Mouse (Mus musculus) midbrain, embryonic 12.5 days (tissue): ENCODE measurements around the gene Aldh3b2. TPM values are rescaled to one million over a fixed set of nuclear protein-coding genes. Genes with fewer than 3 reads are reported as not detected.
A peak's percentile ranks its signal among the peaks of the same experiment; 100 is the strongest.

ENCODE experiments used
- ATAC-seq: fragments of 200-750 bp; cut with Nextera tagmentation; 2 replicates; pipeline ENCODE4 v1.8.0; 2017; ENCODE audit warnings: low read depth, moderate TSS enrichment, moderate library complexity; ENCODE audit not compliant: low FRiP score
- H3K27ac ChIP-seq: fragments of 300-500 bp; sonication (generic); replicated peaks from 2 replicates; pipeline ENCODE4 v1.5.1; 2016; ENCODE audit warnings: mild to moderate bottlenecking
- H3K27me3 ChIP-seq: fragments of 300-500 bp; sonication (generic); 2 replicates; pipeline ENCODE4 v1.6.1; 2016; ENCODE audit warnings: mild to moderate bottlenecking
- H3K36me3 ChIP-seq: fragments of 300-500 bp; sonication (generic); 2 replicates; pipeline ENCODE4 v1.6.1; 2016
- H3K4me1 ChIP-seq: fragments of 300-500 bp; sonication (generic); 2 replicates; pipeline ENCODE4 v1.6.1; 2016
- H3K4me2 ChIP-seq: fragments of 300-500 bp; sonication (generic); replicated peaks from 2 replicates; pipeline ENCODE4 v1.6.1; 2016; ENCODE audit warnings: mild to moderate bottlenecking, moderate library complexity
- H3K4me3 ChIP-seq: fragments of 300-500 bp; sonication (generic); 2 replicates; pipeline ENCODE4 v1.5.1; 2016; ENCODE audit warnings: mild to moderate bottlenecking
- H3K9ac ChIP-seq: fragments of 300-500 bp; sonication (generic); replicated peaks from 2 replicates; pipeline ENCODE4 v1.6.1; 2016; ENCODE audit warnings: mild to moderate bottlenecking, moderate library complexity
- H3K9me3 ChIP-seq: fragments of 300-500 bp; sonication (generic); 2 replicates; pipeline ENCODE4 v1.6.1; 2016; ENCODE audit warnings: mild to moderate bottlenecking
- WGBS: fragments of 180-500 bp; shearing (Covaris S2); methylation state at CpG from one replicate; pipeline ENCODE4 v1.1.7; 2016; 5-methylcytosine and 5-hydroxymethylcytosine counted together
- polyA plus RNA-seq: library from polyadenylated mRNA; unstranded; fragments of >200 nt; fragmentation: Nextera tagmentation; extraction: Ambion mirVana; gene quantifications from 2 replicates; pipeline ENCODE4 v1.2.1, GENCODE M21; 2016

Gene Aldh3b2
- polyA plus RNA-seq, 1 experiment from 2014 or later = 1.0 TPM

DNA sequence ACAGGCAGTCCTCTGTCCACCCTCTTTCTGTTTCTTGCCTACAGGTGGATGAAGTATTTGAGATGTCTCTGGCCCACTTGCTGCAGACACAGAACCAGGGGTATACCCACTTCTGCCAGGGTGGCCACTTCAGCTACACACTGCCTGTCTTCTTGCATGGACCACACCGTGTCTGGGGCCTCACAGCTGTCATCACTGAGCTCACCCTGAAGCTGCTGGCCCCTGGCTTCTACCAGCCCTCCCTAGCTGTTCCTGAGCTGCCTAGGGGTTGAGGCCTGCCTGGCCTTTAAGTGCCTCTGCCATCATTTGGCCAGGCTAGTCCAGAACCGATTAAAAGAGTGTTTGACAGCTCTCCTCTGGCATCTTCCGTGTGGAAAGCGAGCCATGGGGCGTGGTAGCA is 29.6 kb downstream of the Aldh3b2 start:
- Histone ChIP-seq H3K9me3 (no peaks in the 10 kb centered on the region), H3K9ac (peak overlapping the region; percentile 84; the same call in 1 of the 2 replicates), H3K36me3 (peaks cover 17% of the 10 kb centered on the region), H3K4me2 (no peak overlapping the region; the same call in 1 of the 2 replicates), H3K27ac (no peak overlapping the region), H3K4me1 (peaks cover 15% of the 10 kb centered on the region), H3K4me3 (no peak overlapping the region), H3K27me3 (peaks cover 16% of the 10 kb centered on the region; the same call in 1 of the 2 replicates)
- WGBS = 94% methylated on average over 5 of the region's 5 CpGs
- no peak for ATAC-seq

- no peak within 1 kb of the TSS for H3K9ac ChIP-seq
- 81% methylated on average over 1 of the region's 1 CpGs for WGBS
- H3K27me3 ChIP-seq = peaks cover 16% of the 10 kb centered on the region; the same call in 1 of the 2 replicates
- H3K4me3 ChIP-seq = no peak within 1 kb of the TSS
- no peak within 1 kb of the TSS for H3K4me2 ChIP-seq
- no peak for ATAC-seq
- H3K4me1 ChIP-seq = peaks cover 15% of the 10 kb centered on the region
- no peaks in the 10 kb centered on the region for H3K9me3 ChIP-seq
- H3K27ac ChIP-seq = no peak within 1 kb of the TSS
- H3K36me3 ChIP-seq = peaks cover 30% of the 10 kb centered on the region
Observed at GRCm38 (mm10) chr19:4003112-4003511, 31.0 kb downstream of the Aldh3b2 start, which contains the start of gene Doc2g. TSS of gene Doc2g (plus strand) at chr19:4003313.

DNA sequence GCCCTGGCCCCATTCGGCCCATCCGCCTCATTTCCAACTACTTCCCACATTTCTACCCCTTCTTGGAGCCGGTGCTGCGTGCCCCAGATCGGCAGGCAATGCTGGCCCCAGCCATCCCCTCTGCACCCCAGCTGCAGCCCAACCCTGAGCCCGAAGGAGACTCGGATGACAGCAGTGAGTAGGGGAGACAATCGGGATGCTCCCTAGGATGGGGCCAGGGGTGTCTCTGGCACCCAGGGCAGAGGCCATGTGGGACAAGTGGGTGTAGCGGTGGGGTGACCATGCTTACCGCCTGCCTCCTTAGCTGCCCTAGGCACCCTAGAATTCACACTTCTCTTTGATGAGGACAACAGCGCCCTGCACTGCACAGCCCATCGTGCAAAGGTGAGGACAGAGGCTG is 31.5 kb downstream of the Aldh3b2 start:
- H3K4me1 ChIP-seq = peaks cover 15% of the 10 kb centered on the region
- peaks cover 16% of the 10 kb centered on the region; the same call in 1 of the 2 replicates for H3K27me3 ChIP-seq
- no peak overlapping the region for H3K4me3 ChIP-seq
- H3K9me3 ChIP-seq = no peaks in the 10 kb centered on the region
- 84% methylated on average over 12 of the region's 12 CpGs for whole genome bisulfite sequencing
- H3K27ac ChIP-seq = no peak overlapping the region
- no peak for ATAC-seq
- peaks cover 36% of the 10 kb centered on the region for H3K36me3 ChIP-seq
- no peak overlapping the region for H3K4me2 ChIP-seq
- no peak overlapping the region for H3K9ac ChIP-seq

DNA sequence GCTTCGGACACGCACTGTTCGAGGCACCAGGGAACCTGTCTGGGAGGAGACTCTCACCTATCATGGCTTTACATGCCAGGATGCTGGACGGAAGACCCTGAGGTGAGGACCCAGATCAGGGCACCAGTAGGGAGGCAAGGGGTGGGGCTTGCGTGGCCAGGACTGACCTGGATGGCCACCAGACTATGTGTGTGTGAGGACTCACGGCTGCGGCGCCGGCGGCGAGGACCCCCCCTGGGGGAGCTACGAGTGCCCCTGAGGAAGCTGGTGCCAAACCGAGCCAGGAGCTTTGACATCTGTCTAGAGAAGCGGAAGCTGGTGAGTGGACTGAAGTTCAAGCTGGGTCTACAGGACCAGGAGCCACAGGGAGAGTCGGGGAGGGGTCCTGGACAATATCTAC is 32.2 kb downstream of the Aldh3b2 start:
- ATAC-seq = no peak
- Histone ChIP-seq H3K9ac (no peak overlapping the region), H3K27ac (no peak overlapping the region), H3K27me3 (peaks cover 10% of the 10 kb centered on the region; the same call in 1 of the 2 replicates), H3K36me3 (peaks cover 43% of the 10 kb centered on the region), H3K4me2 (no peak overlapping the region), H3K4me1 (peaks cover 15% of the 10 kb centered on the region), H3K9me3 (no peaks in the 10 kb centered on the region), H3K4me3 (no peak overlapping the region)
- WGBS = 87% methylated on average over 15 of the region's 15 CpGs

GRCm38 (mm10) chr19:4005091-4005490 is 33.0 kb downstream of the Aldh3b2 start:
- Histone ChIP-seq H3K9ac (no peak overlapping the region), H3K4me1 (peaks cover 10% of the 10 kb centered on the region), H3K36me3 (peaks cover 50% of the 10 kb centered on the region), H3K9me3 (no peaks in the 10 kb centered on the region), H3K27me3 (0 out of 2 replicates have a peak, but pooled peaks cover 7% of the 10 kb centered on the region), H3K27ac (no peak overlapping the region), H3K4me3 (no peak overlapping the region), H3K4me2 (no peak overlapping the region)
- no peak for ATAC-seq
- 88% methylated on average over 9 of the region's 9 CpGs for WGBS

- Histone ChIP-seq H3K4me3 (no peak overlapping the region), H3K9ac (no peak overlapping the region), H3K4me2 (no peak overlapping the region), H3K27ac (no peak overlapping the region), H3K9me3 (no peaks in the 10 kb centered on the region), H3K4me1 (peaks cover 7% of the 10 kb centered on the region), H3K27me3 (0 out of 2 replicates have a peak, but pooled peaks cover 7% of the 10 kb centered on the region), H3K36me3 (peaks cover 54% of the 10 kb centered on the region)
- WGBS = 93% methylated on average over 8 of the region's 8 CpGs
- no peak for ATAC-seq
Observed at GRCm38 (mm10) chr19:4005971-4006370, 33.8 kb downstream of the Aldh3b2 start.

GRCm38 (mm10) chr19:4011086-4011485 is 39.0 kb downstream of the Aldh3b2 start:
- H3K27me3 ChIP-seq = no peaks in the 10 kb centered on the region
- ATAC-seq = no peak
- no peaks in the 10 kb centered on the region for H3K9me3 ChIP-seq
- H3K36me3 ChIP-seq = peaks cover 44% of the 10 kb centered on the region
- H3K4me2 ChIP-seq = no peak overlapping the region
- H3K27ac ChIP-seq = no peak overlapping the region
- 92% methylated on average over 5 of the region's 5 CpGs for WGBS
- H3K4me3 ChIP-seq = no peak overlapping the region
- H3K9ac ChIP-seq = no peak overlapping the region
- peaks cover 9% of the 10 kb centered on the region for H3K4me1 ChIP-seq

DNA sequence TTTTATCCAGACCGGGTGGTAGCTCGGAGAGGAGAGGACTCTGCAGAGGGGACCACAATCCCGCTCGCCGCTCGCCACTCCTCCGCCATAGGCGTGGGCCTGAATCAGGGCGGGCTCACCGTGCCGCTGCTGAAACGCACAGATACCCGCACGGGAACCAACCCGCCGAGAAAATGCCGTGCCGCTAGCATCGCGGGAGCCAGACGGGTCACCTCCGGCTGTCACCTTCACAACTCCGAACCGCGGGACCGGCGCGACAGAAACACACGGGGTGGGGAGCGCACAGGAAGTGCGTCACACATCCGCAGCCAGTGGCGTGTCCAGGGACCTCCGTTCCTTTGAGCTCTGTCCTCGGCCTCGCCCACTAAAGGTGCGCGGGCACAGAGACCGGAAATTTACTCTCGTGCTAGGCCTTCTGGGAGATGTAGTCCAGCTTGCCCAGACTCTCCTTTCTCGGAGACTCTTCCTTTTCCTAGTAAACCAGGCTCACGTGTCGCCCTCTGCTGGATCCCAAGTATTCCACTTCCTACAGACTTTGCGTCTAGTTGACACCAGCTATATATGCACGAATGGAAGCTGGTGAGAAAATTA is 40.4 kb downstream of the Aldh3b2 start, which contains the start of gene Ndufv1:
Gene Ndufv1 (minus strand): TSS at position 375 of the 591 bp plus-strand sequence.
- H3K27ac ChIP-seq = peak within 1 kb of the TSS; percentile 47; the same call in 1 of the 2 replicates
- H3K27me3 ChIP-seq = no peaks in the 10 kb centered on the region
- peaks cover 30% of the 10 kb centered on the region for H3K36me3 ChIP-seq
- peak within 1 kb of the TSS; percentile 75 for H3K4me3 ChIP-seq
- peak; percentile 100 for ATAC-seq
- peak within 1 kb of the TSS; percentile 65 for H3K9ac ChIP-seq
- peak within 1 kb of the TSS; percentile 77 for H3K4me2 ChIP-seq
- WGBS = under 1% methylated on average over 45 of the region's 45 CpGs
- peaks cover 9% of the 10 kb centered on the region for H3K4me1 ChIP-seq
- H3K9me3 ChIP-seq = no peaks in the 10 kb centered on the region

- peak overlapping the region; percentile 26; the same call in 1 of the 2 replicates for H3K9ac ChIP-seq
- no peaks in the 10 kb centered on the region for H3K9me3 ChIP-seq
- peaks cover 24% of the 10 kb centered on the region for H3K36me3 ChIP-seq
- no peaks in the 10 kb centered on the region for H3K27me3 ChIP-seq
- H3K4me3 ChIP-seq = peak overlapping the region; percentile 75
- H3K27ac ChIP-seq = no peak overlapping the region
- peak overlapping the region; percentile 47 for H3K4me2 ChIP-seq
- no peak for ATAC-seq
- WGBS = 20% methylated on average over 9 of the region's 9 CpGs
- peaks cover 9% of the 10 kb centered on the region for H3K4me1 ChIP-seq
Observed at GRCm38 (mm10) chr19:4013066-4013465, 40.9 kb downstream of the Aldh3b2 start.

DNA sequence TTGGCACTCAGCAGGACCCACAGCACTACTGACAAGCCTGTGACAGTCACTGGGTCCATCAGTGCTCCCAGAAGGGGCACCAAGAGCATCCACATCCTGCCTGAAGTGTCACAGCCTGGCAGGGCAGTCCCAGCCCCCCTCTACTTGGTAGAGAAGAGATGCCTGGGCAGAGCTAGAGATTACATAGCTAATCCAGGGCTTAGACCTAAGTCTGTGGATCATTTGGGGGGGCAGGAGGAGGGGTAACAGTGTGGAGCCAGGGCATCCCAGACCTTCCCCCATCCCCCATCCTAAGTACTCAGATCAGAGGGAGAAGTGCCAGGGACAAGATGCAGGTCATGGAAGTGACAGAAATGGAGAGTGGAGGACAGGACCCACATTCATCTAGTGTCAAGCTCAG is 42.7 kb downstream of the Aldh3b2 start:
- Histone ChIP-seq H3K27ac (no peak overlapping the region), H3K27me3 (0 out of 2 replicates have a peak, but pooled peaks cover 5% of the 10 kb centered on the region), H3K4me2 (no peak overlapping the region), H3K9ac (no peak overlapping the region), H3K4me3 (no peak overlapping the region), H3K4me1 (peaks cover 9% of the 10 kb centered on the region), H3K36me3 (peaks cover 7% of the 10 kb centered on the region), H3K9me3 (no peaks in the 10 kb centered on the region)
- ATAC-seq = no peak

GRCm38 (mm10) chr19:4015635-4016034 is 43.5 kb downstream of the Aldh3b2 start:
- Histone ChIP-seq H3K36me3 (no peaks in the 10 kb centered on the region), H3K4me1 (peaks cover 9% of the 10 kb centered on the region), H3K27ac (no peak overlapping the region), H3K9me3 (no peaks in the 10 kb centered on the region), H3K4me2 (no peak overlapping the region), H3K4me3 (no peak overlapping the region), H3K27me3 (0 out of 2 replicates have a peak, but pooled peaks cover 5% of the 10 kb centered on the region), H3K9ac (no peak overlapping the region)
- no peak for ATAC-seq
- WGBS = 75% methylated on average over 5 of the region's 5 CpGs

DNA sequence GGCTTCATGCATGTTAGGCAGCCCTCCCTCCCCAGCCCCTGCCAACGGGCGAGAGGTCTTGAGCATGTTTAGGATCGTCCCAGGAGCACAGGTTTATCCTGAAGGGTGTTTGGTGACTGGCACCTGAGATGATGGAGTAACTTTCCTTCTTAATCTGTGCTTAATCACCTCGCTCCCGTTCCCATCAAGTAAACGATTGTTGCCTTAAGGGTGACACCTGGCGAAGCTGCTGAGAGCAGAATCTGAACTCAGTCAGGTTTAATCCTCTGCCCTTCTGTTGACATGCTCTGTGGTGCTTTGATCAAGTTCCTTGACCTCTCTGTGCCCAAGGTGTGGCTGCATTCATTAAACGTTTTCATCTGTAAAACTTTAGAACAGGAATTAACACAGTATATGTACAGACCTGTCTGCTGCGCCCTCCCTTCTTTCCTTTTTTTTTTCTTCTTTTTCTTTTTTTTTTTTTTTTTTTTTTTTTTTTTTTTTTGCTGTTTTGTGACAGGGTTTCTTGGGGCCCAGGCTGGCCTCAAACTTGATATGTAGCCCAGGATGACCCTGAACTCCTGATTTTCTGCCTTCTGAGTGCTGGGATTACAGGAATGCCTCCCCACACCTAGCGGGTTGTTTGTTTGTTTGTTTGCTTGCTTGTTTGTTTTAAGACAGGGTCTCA is 45.9 kb downstream of the Aldh3b2 start:
- Histone ChIP-seq H3K4me1 (no peaks in the 10 kb centered on the region), H3K27me3 (0 out of 2 replicates have a peak, but pooled peaks cover 5% of the 10 kb centered on the region), H3K9ac (no peak overlapping the region), H3K4me3 (no peak overlapping the region), H3K36me3 (no peaks in the 10 kb centered on the region), H3K4me2 (no peak overlapping the region), H3K27ac (no peak overlapping the region), H3K9me3 (no peaks in the 10 kb centered on the region)
- 71% methylated on average over 10 of the region's 10 CpGs for WGBS
- ATAC-seq = no peak
